Mouse (Mus musculus): Measurements from ENCODE around the gene Rep15.

- no peak for TF ChIP-seq CTCF (IDR thresholded peaks at IDR 0.05; ENCODE audit: low read depth)
- no peak for TF ChIP-seq EP300 (IDR thresholded peaks at IDR 0.05; ENCODE audit: low read depth)
Observed at GRCm38 (mm10) chr6:147049239-147049805, 16.9 kb downstream of the Rep15 start.

Measured in liver, postnatal 0 days (tissue).